Mouse (Mus musculus) frontal cortex, adult (tissue): ENCODE measurements at regions not wholly inside any gene's neighbourhood (a gene's known extent, or its start where the extent isn't known, plus 50 kb on each side); places are given as distances from the start of the nearest gene placed in this dataset.

Experiments
- ATAC-seq: cut with Nextera tagmentation; 2 replicates; pipeline ENCODE4 v1.9.2; 2017; ENCODE audit warnings: mild to moderate bottlenecking, moderate library complexity, mixed read lengths; ENCODE audit not compliant: low TSS enrichment

DNA sequence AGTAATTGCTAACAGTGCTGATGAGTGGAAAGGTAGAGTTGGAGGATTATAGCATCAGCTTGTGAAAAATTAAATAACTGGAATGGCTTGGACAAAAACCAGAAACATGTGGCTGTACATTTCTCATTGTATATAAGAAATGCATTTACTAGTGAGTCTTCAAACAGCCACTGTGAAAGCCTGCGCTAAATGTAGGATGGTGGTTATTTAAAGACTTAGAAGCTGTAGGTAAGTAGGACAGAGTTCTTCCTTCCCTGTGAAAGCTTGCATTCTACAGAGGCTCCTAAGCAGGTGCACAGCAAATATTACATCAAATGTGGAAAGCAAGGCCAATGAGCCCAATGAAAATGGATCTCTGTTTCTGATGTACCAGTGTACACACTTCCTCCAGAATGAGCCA lies 2999.5 kb upstream of the Gm6569 start:
- peak; percentile 92 for ATAC-seq

DNA sequence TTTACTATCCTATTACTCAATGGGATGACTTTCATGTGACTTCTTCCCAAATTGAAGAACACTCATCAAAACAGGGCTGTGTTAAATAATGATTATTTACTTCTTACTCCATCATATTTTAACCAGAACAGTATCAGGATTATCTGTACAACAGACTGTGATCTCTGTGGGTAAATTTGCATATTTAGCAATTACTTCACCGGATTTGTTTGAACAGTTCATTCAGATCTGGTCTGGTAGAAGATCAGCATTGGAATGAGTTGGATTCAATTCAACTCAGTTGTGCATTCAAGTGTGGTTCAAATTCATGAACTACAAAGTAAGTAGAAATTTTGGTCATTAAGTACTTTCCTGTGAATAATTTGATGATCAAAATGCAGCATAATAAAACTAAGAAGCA lies 2991.8 kb upstream of the Gm6569 start:
- ATAC-seq: no peak

GRCm38 (mm10) chr15:70849652-70850051 lies 2984.7 kb upstream of the Gm6569 start:
- no peak for ATAC-seq

DNA sequence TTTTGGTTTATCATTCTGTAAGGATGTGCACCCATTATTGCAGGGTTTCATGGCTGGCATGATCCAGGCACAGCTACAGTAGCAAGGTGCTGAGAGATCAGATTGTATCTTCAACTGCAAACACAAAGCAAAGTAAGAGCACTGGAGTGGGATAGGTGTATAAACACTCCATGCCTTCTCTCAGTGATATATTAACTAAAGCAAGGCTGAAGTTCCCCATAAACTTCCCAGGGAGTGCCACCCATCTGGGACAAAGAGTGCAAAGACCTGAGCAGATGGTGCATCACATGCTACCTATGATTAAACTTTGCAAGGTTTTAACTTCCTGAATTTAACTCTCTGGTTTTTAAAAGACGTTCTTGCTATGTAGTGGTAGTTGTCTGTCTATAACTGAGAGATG lies 2983.9 kb upstream of the Gm6569 start:
- ATAC-seq: no peak
